Mouse (Mus musculus) layer of hippocampus, postnatal 25 days (tissue): Measurements from ENCODE around the gene Gadd45gip1. TPM values are rescaled to one million over a fixed set of nuclear protein-coding genes. Genes with fewer than 3 reads are reported as not detected.

Experiments
- DNase-seq, 2 experiments: peaks; one replicate each; pipeline ENCODE4 v3.0.0; 2022; ENCODE audit warnings: mixed read lengths in 2 of 2, low spot score in 1 of 2; ENCODE audit errors: extremely low spot score in 1 of 2
- microRNA-seq, 2 experiments: library from miRNA; unstranded; fragments of <30 nt; microRNA quantifications; one replicate each; pipeline ENCODE4 v1.2.0; 2021
- total RNA-seq, 2 experiments: library from RNA; stranded (reverse); gene quantifications; 2 replicates each; pipeline ENCODE4 v1.2.3; 2021

Gadd45gip1 gene
- total RNA-seq, 2 experiments from 2014 or later: 23.7 to 27.3 TPM

GRCm38 (mm10) chr8:84846722-84847572 lies 15.6 kb downstream of the Gadd45gip1 start, which contains the start of gene Calr:
Calr (minus strand) TSS chr8:84846934.
- DNase-seq: peak; percentile 95 to 97

DNA sequence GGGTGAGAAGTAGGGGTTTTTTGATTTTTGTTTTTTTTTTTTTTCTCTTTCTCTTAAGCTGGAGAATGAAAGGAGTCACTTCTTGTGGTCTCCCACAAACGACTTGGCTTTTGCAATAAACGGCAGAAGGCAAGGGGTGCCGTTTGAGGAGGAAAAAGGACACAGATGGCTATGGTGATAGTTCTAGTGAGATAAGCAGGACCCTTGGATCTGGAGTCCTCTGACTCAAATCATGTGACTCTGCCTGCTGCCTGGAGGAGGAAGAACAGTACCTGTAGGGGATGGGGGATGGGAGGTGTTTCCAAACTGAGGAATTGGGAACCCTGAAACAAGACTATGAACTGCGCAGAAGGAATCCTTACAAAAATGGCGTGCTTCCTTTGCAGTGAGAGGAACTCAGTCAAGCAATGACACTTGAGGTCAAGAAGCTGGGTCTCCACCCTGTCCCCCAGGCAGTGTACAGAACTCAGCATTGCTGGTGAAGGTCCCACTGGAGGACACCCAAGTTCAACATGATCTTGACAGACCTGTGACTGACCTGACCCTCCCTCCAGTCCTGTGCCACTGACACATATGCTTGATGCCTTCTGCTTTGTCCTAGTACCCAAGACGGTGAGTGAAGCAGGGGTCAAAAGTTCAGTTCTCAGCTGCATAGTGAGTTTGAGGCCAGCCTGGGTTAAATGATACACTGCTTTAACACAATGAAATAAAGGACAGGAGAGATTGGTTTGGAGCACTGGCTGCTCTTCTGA lies 16.5 kb downstream of the Gadd45gip1 start:
- DNase-seq: no peak

DNA sequence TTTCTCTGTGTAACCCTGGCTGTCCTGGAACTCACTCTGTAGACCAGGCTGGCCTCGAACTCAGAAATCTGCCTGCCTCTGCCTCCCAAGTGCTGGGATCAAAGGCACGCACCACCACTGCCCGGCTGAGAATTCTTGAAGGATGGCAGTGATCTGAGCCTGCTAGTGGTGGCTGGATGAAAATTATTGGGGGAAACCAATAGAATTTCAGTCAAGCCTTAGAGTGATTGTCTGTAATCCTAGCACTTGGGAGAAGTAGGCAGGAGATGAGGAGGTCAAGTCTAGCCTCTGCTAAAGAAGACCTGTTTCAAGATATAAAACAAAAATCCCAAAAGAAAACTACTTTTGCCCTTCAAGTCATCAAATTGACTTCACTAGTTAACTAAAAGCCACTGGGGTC lies 25.1 kb downstream of the Gadd45gip1 start:
- DNase-seq: no peak

GRCm38 (mm10) chr8:84856864-84857441 lies 25.6 kb downstream of the Gadd45gip1 start, which contains the start of gene Farsa:
Farsa (plus strand) TSS chr8:84856989.
- peak; percentile 88 to 89 for DNase-seq

DNA sequence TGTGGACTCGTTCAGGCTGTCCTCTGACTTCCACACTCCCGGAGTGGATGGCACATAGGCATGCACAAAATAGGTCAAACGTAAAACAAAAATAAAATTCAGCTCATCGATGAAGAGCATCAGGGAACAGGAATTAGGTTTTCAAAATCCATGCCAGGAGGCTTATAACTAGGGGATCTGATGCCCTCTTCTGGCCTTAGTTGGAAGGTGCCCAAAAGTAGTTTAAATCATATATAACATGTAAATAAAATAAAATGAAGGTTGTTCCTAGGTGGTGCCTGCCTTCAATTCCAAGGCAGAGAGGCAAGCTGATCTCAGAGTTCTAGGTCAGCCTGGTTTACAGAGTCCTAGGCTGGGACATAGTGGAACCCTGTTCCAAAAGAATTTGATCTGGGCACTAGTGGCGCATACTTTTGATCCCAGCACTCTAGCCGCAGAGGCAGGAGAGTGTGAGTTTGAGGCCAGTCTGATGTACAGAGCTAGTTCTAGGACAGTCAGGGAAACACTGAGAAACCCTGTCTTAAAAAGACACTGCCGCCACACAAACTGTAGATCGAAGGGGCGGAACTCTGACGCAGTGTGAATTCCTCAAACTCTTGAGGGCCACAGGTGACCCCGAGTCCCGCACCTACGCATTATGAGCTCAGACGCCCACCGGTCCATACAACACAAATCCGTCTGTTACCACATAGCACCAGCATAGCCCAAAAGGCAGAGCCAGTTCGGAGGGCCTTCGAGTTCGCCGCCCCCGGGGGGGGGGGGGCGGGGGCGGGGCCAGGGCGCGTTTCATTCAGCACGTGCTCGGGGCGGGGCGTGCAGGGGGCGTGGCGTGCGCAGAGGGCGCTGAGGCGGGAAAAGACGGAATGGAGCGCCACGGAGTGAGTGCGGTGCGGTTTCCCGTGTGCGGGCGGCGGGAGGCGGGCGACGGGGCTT lies 40.3 kb downstream of the Gadd45gip1 start, which contains the start of gene Syce2:
TSS of gene Syce2 (plus strand) at position 736 of the 933 bp plus-strand sequence.
- DNase-seq: peak; percentile 47 to 51

DNA sequence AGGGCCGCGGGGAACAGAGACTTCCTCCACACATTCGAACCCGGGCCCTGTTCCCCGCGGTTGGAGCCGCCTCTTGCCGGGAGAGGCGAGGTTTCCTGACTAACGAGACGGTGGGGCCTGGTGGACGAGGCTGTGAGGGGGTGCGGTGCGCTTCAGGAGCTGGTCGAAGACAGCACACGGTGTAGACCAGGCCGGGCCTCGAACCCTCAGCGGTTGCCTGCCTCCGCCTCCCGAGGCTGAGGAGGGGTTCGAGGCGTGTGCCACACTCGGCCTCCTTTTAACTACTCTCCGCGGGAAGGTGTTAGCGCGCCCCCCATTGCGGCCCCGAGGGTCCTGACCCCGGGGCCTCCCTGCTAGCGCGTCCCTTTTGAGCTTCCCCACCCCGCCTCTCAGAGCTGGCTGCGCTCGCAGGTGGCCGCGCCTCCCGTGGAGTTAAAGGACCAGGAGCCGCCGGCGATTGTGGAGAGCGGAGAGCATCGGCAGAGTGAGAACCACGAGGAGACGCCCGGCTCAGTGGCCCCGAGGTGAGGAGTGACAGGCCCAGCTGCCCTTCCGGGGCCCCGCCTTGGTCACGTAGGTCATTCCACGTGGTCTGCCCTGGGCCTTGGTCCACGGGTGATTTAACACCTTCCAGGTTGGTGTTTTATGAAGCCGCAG lies 41.1 kb downstream of the Gadd45gip1 start:
- no peak for DNase-seq

- no peak for DNase-seq
Observed at GRCm38 (mm10) chr8:84873016-84873415, 41.7 kb downstream of the Gadd45gip1 start.

DNA sequence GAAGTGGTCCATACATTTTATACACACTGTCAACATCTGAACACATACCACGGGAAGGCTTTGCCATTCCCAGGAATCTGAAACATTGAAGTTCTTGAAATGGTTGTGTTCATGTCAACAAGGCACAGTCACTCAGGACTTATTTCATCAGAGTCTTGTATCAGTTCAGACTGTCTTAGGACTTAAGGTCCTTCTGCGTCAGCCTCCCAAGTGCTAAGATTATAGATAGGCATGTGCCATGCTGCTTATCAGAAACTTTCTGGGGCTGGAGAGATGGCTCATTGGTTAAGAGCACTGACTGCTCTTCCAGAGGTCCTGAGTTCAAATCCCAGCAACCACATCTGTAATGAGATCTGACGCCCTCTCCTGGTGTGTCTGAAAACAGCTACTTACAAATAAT lies 43.0 kb downstream of the Gadd45gip1 start:
- no peak for DNase-seq

DNA sequence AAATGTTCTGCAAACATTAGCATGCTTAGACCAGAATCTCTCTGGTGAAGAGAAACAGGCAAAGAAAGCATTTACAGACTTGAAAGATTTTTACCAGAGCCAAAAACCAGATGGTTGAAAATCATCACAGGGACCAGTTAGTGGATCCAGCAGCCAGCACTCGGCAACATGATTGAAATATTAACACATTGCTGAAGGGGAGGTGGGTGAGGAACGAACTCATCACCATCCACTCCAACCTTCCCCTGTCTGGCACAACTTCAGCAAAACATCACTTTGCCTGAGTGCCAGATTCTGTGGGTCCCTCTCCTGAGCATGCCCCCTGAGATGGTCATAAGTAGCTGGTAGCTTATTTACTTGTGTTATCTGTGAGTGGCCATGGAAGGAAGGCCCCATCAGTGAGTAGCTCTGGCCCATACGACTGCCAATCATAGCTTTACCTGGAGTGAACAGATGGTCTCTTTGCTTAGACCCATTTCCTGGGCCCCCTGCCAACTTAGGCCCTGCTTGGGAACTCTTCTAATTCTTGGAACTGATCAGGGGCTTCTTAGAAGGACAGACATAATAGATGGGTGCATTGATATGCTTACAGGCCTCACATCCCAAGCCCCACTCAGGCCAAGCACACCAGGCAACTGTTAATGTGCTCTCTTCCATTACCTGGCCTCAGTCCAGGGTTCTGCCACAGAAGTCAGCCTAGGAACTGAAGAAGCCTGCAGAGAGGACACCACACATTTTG lies 46.1 kb downstream of the Gadd45gip1 start:
- DNase-seq: no peak

DNA sequence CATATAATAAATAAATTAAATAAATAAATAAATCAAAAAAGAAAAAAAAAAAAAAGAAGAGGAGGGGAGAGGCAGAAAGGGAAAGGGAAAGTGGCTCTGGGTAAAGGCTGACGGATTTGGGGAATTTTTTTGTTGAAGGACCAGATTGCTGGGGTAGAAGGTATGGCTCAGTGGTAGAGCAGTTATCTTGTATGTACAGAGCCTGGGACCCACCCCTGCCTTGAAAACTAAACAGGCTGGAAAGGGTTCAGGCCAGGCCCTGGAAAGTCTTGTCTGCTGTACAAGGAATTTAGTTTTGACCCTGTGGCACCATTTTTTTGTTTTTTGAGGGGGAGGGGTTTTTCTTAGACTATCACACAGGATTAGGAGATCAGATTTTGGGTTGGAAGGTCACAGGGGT lies 47.6 kb downstream of the Gadd45gip1 start:
- DNase-seq: no peak

DNA sequence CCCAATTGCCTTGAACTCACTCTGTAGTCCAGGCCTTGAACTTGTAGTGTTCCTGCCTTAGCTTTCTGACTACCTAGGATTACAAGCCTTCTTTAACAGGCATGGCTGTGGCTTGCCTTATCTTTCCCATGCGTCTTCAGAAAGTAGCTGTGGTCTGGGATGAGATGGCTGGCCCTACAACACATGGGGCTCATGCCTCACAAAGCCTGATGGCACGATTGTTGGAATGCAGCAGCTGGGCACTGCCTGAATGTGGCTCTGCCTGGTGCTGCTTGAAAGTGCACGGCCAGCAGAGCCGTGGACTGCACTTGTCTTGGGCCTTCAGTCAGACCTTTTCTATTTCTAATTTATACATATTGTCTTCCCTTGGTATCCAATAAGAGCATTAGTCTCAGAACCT lies 53.4 kb downstream of the Gadd45gip1 start:
- DNase-seq: no peak

Small RNAs within 50 kb of the gene (microRNA-seq; reads per million reads assigned to microRNA genes)
- gene Mir7069: 10.0 to 13.2 reads per million in 2 experiments

Other genes with a start within 250 kb of the Gadd45gip1 start
- 1 to 10 TPM; 8.8 to 9.6 TPM for gene Ier2, start 168.7 kb upstream of the Gadd45gip1 start, total RNA-seq
- gene Trmt1, start 145.2 kb upstream of the Gadd45gip1 start, total RNA-seq: 100 to 1,000 TPM in 1 of 2 experiments, 10 to 100 TPM in 1; 83.4 to 101 TPM
- gene Nacc1, start 143.7 kb upstream of the Gadd45gip1 start, total RNA-seq: 10 to 100 TPM; 88.9 to 91.0 TPM
- gene Lyl1, start 130.1 kb upstream of the Gadd45gip1 start, total RNA-seq: 1 to 10 TPM; 2.1 to 2.8 TPM
- gene G430095P16Rik, start 108.5 kb upstream of the Gadd45gip1 start, total RNA-seq: not detected
- gene Nfix, start 31.2 kb upstream of the Gadd45gip1 start, total RNA-seq: 100 to 1,000 TPM; 406 to 477 TPM
- gene Dand5, start 8.7 kb upstream of the Gadd45gip1 start, total RNA-seq: 10 to 100 TPM in 1 of 2 experiments, 1 to 10 TPM in 1; 9.3 to 10.6 TPM
- 10 to 100 TPM; 67.0 to 69.7 TPM for gene Rad23a, start 9.1 kb downstream of the Gadd45gip1 start, total RNA-seq
- 100 to 1,000 TPM; 473 to 552 TPM for gene Calr, start 15.4 kb downstream of the Gadd45gip1 start, total RNA-seq
- gene Farsa, start 25.5 kb downstream of the Gadd45gip1 start, total RNA-seq: 10 to 100 TPM; 52.4 to 53.3 TPM
- 10 to 100 TPM; 16.5 to 18.0 TPM for gene Syce2, start 40.6 kb downstream of the Gadd45gip1 start, total RNA-seq
- gene Gcdh, start 62.4 kb downstream of the Gadd45gip1 start, total RNA-seq: 10 to 100 TPM; 32.4 to 39.7 TPM
- under 1 TPM in 1 of 2 experiments, not detected in 1; 0.17 TPM for gene Klf1, start 70.4 kb downstream of the Gadd45gip1 start, total RNA-seq
- 1 to 10 TPM; 3.7 to 4.3 TPM for gene Dnase2a, start 77.0 kb downstream of the Gadd45gip1 start, total RNA-seq
- 100 to 1,000 TPM in 1 of 2 experiments, 10 to 100 TPM in 1; 75.7 to 100 TPM for gene Mast1, start 105.8 kb downstream of the Gadd45gip1 start, total RNA-seq
- gene Rtbdn, start 115.5 kb downstream of the Gadd45gip1 start, total RNA-seq: 1 to 10 TPM in 1 of 2 experiments, under 1 TPM in 1; 0.47 to 1.3 TPM
- gene Gm49661, start 137.9 kb downstream of the Gadd45gip1 start, total RNA-seq: not detected
- gene Prdx2, start 138.1 kb downstream of the Gadd45gip1 start, total RNA-seq: 100 to 1,000 TPM; 335 to 353 TPM
- 10 to 100 TPM; 37.1 to 41.5 TPM for gene Rnaseh2a, start 138.2 kb downstream of the Gadd45gip1 start, total RNA-seq
- 10 to 100 TPM; 67.9 to 68.8 TPM for gene Junb, start 147.2 kb downstream of the Gadd45gip1 start, total RNA-seq
- gene Hook2, start 159.1 kb downstream of the Gadd45gip1 start, total RNA-seq: 1 to 10 TPM; 7.6 to 9.3 TPM
- not detected for gene Best2, start 183.0 kb downstream of the Gadd45gip1 start, total RNA-seq
- 100 to 1,000 TPM; 116 to 128 TPM for gene Asna1, start 193.8 kb downstream of the Gadd45gip1 start, total RNA-seq
- gene Trir, start 195.3 kb downstream of the Gadd45gip1 start, total RNA-seq: 100 to 1,000 TPM; 130 to 144 TPM
- 100 to 1,000 TPM; 145 to 159 TPM for gene Tnpo2, start 205.4 kb downstream of the Gadd45gip1 start, total RNA-seq
- 10 to 100 TPM; 19.7 to 27.8 TPM for gene Fbxw9, start 228.5 kb downstream of the Gadd45gip1 start, total RNA-seq
- not detected for gene Gm5741, start 236.5 kb downstream of the Gadd45gip1 start, total RNA-seq
- gene Dhps, start 240.2 kb downstream of the Gadd45gip1 start, total RNA-seq: 10 to 100 TPM; 57.7 to 62.0 TPM
- 10 to 100 TPM; 57.7 to 69.0 TPM for gene Wdr83os, start 249.2 kb downstream of the Gadd45gip1 start, total RNA-seq
- 10 to 100 TPM; 28.7 to 32.3 TPM for gene Wdr83, start 249.8 kb downstream of the Gadd45gip1 start, total RNA-seq